Mouse (Mus musculus) spleen, adult 18-20 months (tissue): ENCODE data around the gene Gm20388.
"Not testable (repeated sequence)": the region's sequence is repeated elsewhere in the genome, so short reads cannot be mapped to it uniquely, and the experiment has no call there.

Experiments
- DNase-seq, 2 experiments: peaks; one replicate each; pipeline ENCODE4 v3.0.0; 2022; ENCODE audit warnings: mixed read lengths in 2 of 2

The Gm20388 gene

DNA sequence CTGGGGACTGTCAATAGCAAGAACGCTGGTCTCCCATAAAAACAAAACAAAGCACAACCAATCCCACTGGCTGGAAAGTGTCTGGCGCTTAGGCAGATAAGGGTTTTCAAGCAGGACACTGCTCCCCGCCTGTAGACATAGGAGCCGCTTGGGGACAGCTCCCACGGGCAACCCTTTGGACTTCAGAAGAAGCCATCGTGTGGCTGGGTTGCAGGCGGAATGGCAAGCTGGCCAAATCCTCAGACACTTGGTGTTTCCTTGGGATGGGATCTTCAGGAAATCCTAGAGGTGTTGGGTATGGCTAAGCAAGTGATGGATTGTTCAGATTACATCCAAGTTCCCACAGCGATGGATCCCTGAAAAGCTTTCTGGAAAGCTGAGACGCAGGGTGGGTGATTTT, 3603.5 kb downstream of the Gm20388 start:
- DNase-seq = no peak

DNA sequence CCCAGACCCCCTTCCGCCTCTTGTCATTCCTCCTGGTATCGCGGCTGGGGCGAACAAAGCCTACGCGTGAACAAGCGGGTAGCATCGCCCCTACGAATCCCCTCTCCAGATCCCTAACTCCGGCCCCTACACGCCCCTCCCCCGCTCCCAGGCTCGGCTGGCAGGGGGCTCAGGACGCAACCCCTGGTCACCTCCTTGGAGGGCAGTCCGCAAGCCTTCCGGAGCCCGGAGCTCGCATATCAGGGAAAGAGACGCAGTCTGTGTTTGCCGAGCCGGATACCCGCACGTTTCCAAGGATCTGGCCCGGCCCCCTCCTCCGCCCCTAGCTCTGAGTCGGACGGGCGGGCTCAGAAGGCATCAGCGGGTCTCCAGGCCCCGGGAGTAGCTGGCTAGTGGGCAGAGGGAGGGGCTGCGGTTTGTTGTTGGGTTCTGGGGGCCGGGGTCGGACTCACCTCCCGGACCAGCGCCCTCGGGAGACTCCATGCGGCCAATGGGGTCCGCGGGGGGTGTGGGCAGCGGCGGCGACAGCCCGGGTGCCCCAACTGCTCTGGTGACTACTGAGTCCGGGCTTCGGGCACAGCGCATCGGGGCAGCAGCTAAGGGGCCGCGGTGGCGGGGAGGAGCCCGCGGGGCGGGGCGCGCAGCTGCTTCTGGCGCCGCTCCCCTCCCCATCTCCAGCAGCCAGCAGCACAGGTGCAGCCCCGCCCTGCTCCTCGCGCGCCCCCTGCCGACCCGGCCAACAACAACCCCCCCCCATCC, 3604.3 kb downstream of the Gm20388 start, which contains the start of gene Dbndd1:
Gene Dbndd1 (minus strand): TSS at position 683 of the 759 bp plus-strand sequence.
- peak; percentile 9 to 22 for DNase-seq

DNA sequence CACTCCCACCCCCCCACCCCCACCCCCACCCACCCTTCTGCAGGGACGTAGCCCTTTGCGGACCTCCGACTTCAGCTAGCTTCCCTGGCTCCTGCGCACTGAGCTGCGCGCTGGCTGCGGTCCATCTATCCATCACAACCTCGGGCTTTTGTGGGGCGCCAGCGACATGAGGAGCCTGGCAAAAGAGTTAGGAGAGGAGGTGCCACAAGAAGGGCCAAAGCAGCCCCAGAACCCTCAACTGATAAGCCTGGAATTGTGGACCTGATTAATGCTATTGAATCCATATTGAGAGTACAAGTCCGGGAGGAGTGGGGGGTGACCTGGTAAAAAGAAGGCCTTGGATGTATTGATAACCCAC, 3604.9 kb downstream of the Gm20388 start:
- no peak for DNase-seq

DNA sequence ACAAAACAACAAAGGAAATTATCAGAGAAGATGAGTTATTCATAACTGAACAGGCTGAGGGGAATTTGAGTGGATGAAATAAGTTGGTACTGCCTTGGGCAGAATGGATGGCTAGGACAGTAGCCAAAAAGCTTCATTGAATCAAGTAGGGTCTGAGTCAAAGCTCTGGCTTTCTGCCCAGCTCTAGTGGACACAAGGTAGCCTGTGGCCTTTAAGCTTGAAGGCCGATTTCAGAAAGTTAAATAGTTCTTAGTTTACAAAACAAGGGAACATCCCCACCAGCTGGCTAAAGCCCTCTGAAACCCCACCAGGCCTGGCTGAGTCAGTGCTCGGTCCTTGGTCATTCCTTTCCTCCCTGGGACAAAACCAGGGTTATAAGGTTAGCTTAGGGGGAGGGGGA, 3606.0 kb downstream of the Gm20388 start:
- no peak for DNase-seq

DNA sequence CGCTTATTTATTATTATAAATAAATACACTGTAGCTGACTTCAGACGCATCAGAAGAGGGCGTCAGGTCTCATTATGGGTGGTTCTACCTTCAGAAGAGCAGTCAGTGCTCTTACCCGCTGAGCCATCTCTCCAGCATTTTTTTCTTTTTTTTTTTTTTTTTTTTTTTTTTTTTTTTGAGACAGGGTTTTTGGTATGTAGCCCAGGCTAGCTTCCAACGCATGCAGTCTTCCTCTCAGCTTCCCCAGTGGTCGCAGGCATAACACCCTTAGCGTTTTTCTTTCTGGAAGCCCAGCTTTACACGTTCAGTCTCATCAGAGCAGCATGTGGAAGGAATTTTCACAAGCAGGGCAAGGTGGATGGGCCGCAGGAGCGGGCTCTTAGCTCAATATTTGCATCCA, 3607.5 kb downstream of the Gm20388 start:
- DNase-seq = no peak

DNA sequence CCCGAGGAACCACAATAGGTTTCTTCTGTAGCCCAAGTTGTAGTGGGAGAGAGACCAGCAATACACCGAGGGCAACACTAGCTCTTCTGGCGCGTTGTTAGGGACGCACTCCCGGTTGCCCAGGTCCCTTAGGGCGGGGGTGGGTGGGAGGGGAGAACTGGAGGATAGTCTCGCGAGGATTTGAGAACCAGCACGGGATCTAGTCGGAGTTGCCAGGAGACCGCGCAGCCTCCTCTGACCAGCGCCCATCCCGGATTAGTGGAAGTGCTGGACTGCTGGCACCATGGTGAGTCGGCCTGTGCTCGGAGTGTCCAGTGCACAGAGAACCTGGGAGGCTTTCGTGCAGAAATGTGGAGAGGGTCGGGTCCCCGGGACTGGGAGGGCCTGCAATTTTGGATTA, 3608.0 kb downstream of the Gm20388 start, which contains the start of gene Gas8:
Gene Gas8 (plus strand): TSS at position 168 of the 400 bp plus-strand sequence.
- DNase-seq = peak; percentile 55 to 61

DNA sequence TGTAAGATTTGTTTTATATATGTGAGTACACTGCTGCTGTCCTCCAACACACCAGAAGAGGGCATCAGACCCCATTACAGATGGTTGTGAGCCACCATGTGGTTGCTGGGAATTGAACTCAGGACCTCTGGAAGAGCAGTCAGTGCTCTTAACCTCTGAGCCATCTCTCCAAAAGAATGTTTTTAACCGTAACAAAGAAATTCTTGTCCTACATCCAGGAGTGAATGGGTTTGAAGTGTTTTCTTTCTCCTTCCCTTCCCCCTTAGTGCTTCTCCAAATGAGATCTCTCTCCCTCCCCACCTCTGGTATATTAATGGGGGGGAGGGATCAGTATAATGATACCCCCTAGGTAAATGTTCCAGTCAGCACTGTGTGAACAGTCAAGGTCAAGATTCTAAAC, 3609.4 kb downstream of the Gm20388 start:
- not testable (repeated sequence) for DNase-seq

DNA sequence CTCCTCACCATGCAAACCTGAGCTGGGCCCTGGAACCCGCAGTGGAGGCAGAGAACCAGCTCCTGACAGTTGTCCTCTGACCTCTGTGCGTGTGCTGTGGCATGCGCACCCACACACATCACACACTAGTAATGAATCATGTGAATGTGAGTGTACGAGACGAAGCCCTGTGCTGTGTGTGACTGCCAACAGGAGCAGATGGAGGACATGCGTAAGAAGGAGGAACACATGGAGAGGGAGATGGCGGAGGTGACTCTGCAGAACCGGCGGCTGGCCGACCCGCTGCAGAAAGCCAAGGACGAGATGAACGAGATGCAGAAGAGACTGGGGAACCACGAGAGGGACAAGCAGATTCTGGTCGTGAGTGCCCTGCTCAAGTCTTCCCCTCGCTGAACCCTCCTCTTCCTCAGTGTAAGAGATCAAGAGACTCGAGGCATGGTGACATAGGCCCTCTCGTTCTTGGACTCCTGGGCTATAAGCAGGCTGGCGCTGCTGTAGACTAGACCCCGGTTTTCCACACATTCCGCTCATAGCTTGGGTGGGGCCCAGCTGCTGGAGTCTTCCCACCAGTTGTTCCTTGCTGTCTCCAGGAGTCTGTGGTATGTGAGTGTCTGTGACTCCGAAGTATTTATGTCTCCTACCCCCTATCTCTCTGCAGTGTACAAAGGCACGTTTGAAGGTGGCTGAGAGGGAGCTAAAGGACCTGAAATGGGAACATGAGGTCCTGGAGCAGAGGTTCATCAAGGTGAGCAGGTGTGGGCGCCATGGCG, 3617.3 kb downstream of the Gm20388 start:
- no peak for DNase-seq

DNA sequence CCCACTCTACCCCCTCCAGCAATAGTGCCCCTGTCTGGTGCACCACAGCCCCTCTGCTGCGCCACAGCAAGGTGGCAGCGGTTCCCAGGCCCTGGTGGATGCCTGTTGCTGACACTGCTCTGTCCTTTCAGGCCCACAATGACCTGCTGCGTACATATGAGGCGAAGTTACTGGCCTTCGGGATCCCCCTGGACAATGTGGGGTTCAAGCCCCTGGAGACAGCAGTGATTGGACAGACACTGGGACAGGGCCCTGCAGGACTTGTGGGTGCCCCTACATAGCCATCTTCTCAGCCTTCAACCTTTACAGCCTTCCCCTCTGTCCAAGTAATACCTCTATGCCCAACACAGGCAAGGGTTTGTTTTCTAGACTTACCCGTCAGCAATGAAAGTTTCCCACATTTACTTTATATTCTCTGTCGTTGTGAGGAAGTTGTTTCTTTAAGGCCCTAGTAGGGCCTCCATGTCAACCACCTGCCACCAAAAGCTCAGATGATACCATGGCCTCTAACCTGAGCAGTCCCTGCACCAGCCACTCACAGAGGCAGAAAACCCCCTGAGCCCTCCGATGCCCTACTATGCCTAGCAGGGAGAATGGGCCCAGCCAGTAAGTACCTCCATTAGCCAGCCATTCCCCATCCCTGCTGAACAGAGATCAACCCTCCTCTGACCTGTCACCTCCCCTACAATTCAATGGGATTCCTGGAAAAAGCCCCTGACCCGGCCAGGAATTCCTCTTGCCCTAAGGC, 3625.8 kb downstream of the Gm20388 start:
- no peak for DNase-seq

- no peak for DNase-seq
Observed at GRCm38 (mm10) chr8:123536990-123537380, 3626.3 kb downstream of the Gm20388 start.

GRCm38 (mm10) chr8:123537641-123538040, 3627.0 kb downstream of the Gm20388 start:
- peak in 1 of 2 experiments; percentile 26 for DNase-seq

DNA sequence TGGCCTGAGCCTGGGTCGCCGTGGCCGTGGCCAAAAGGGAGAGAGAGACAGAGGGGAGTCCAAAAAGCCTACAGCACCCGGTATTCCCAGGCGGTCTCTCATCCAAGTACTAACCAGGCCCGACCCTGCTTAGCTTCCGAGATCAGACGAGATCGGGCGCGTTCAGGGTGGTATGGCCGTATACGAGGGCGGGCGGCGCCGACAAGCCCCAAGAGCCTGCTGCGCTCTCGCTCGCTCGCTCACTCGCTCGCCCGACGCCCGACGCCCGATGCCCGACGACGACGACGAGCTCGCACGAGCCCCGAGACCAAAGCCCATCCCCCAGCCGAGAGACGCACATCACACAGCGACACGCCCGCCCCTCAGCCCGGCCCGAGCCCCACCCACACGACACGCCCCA, 3653.6 kb downstream of the Gm20388 start:
- not testable (repeated sequence) for DNase-seq

GRCm38 (mm10) chr8:123575386-123575785, 3664.7 kb downstream of the Gm20388 start:
- DNase-seq = peak in 1 of 2 experiments; percentile 2

GRCm38 (mm10) chr8:123600666-123601172, 3690.1 kb downstream of the Gm20388 start:
- peak in 1 of 2 experiments; percentile 25 for DNase-seq

DNA sequence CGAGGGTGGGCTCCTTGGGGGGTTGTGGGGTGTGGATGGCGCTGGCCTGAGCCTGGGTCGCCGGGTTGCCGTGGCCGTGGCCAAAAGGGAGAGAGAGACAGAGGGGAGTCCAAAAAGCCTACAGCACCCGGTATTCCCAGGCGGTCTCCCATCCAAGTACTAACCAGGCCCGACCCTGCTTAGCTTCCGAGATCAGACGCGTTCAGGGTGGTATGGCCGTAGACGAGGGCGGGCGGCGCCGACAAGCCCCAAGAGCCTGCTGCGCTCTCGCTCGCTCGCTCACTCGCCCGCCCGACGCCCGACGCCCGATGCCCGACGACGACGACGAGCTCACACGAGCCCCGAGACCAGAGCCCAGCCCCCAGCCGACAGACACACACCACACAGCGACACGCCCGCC, 3690.8 kb downstream of the Gm20388 start:
- DNase-seq = not testable (repeated sequence)

DNA sequence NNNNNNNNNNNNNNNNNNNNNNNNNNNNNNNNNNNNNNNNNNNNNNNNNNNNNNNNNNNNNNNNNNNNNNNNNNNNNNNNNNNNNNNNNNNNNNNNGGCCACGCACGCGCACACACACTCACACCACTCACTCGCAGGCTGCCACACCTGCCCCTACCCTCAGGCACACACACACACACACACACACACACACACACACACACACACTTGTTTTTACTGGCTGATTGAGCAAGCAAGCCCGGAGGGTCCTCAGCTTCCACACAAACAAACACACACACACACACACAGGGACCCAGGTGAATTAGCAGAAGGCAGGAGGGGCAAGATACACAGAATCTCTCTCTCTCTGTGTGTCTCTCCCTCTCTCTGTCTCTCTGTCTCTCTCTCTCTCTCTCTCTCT, 3702.0 kb downstream of the Gm20388 start:
- not testable (repeated sequence) for DNase-seq

DNA sequence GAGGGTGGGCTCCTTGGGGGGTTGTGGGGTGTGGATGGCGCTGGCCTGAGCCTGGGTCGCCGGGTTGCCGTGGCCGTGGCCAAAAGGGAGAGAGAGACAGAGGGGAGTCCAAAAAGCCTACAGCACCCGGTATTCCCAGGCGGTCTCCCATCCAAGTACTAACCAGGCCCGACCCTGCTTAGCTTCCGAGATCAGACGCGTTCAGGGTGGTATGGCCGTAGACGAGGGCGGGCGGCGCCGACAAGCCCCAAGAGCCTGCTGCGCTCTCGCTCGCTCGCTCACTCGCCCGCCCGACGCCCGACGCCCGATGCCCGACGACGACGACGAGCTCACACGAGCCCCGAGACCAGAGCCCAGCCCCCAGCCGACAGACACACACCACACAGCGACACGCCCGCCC, 3712.9 kb downstream of the Gm20388 start:
- DNase-seq = not testable (repeated sequence)

DNA sequence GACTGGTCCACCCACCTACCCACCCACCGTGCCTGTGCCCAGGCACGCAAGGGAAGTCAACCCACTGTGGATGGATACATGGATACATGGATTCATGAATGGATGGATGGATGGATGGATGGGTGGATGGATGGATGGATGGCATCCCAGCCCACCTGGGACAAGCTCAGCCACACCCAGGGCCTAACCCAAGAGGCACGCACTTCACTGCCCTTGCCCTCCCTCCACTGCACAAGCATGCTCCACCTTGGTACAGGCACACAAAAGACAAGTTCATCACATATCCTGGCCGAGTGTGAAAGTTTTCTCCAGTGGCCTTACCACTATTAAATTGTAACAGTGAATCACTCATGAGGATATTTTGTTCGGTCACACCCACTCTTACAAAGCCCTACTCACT, 3713.6 kb downstream of the Gm20388 start:
- no peak for DNase-seq

- DNase-seq = no peak
Observed at GRCm38 (mm10) chr8:123624702-123625101, 3714.1 kb downstream of the Gm20388 start.

DNA sequence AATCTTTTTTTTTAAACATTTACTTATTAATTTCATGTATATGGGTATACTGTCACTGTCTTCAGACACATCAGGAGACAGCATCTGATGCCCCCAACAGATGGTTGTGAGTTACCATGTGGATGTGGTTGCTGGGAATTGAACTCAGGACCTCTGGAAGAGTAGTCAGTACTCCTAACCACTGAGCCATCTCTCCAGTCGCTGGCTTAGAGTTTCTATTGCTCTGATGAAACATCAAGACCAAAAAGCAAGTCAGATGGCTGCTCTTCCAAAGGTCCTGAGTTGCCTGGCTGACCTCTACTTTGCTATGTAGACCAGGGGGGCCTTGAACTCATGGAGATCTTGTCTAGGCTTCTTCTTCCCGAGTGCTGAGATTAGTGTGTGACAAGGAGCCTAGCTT, 3715.1 kb downstream of the Gm20388 start:
- DNase-seq = no peak

- DNase-seq = no peak
Observed at GRCm38 (mm10) chr8:123627410-123628147, 3716.9 kb downstream of the Gm20388 start.

GRCm38 (mm10) chr8:123628253-123628967, 3717.8 kb downstream of the Gm20388 start:
- DNase-seq = peak in 1 of 2 experiments; percentile 41
